Mouse (Mus musculus): ENCODE results near the gene Zc3h18. TPM values are rescaled to one million over a fixed set of nuclear protein-coding genes. Genes with fewer than 3 reads are reported as not detected.
A peak's percentile ranks its signal among the peaks of the same experiment; 100 is the strongest.

Zc3h18 gene
- polyA plus RNA-seq, 1 experiment = 23.3 TPM

- Histone ChIP-seq H3K36me3 (ENCODE audit: control insufficient read depth, insufficient read depth, low read length) (peaks cover 58% of the 10 kb centered on the region), H3K4me3 (ENCODE audit: low read depth, low read length) (no peak overlapping the region), H3K4me1 (ENCODE audit: control insufficient read depth, insufficient read depth, insufficient read length, low read length) (peaks cover 16% of the 10 kb centered on the region), H3K27me3 (ENCODE audit: control insufficient read depth, insufficient read depth, low read length) (no peaks in the 10 kb centered on the region), H3K27ac (ENCODE audit: insufficient read depth, low read depth, low read length) (no peak overlapping the region)
- TF ChIP-seq POLR2A (IDR thresholded peaks at IDR 0.05; ENCODE audit: low read depth, low read length) (no peak), CTCF (IDR thresholded peaks at IDR 0.05; ENCODE audit: extremely low read depth, insufficient read length, insufficient replicate concordance, low read depth, low read length) (no peak)
- 94% methylated on average over 7 of the region's 7 CpGs for WGBS
Measured at GRCm38 (mm10) chr8:122333531-122333930, 42.9 kb upstream of the Zc3h18 start.

- no peak overlapping the region for H3K4me3 ChIP-seq (ENCODE audit: low read depth, low read length)
- peaks cover 12% of the 10 kb centered on the region for H3K4me1 ChIP-seq (ENCODE audit: control insufficient read depth, insufficient read depth, insufficient read length, low read length)
- H3K27ac ChIP-seq (ENCODE audit: insufficient read depth, low read depth, low read length) = no peak overlapping the region
- no peaks in the 10 kb centered on the region for H3K27me3 ChIP-seq (ENCODE audit: control insufficient read depth, insufficient read depth, low read length)
- H3K36me3 ChIP-seq (ENCODE audit: control insufficient read depth, insufficient read depth, low read length) = peaks cover 59% of the 10 kb centered on the region
- no peak for TF ChIP-seq POLR2A (IDR thresholded peaks at IDR 0.05; ENCODE audit: low read depth, low read length)
- no peak for TF ChIP-seq CTCF (IDR thresholded peaks at IDR 0.05; ENCODE audit: extremely low read depth, insufficient read length, insufficient replicate concordance, low read depth, low read length)
- 95% methylated on average over 13 of the region's 13 CpGs for WGBS
Measured at GRCm38 (mm10) chr8:122334791-122335490, 41.5 kb upstream of the Zc3h18 start.

DNA sequence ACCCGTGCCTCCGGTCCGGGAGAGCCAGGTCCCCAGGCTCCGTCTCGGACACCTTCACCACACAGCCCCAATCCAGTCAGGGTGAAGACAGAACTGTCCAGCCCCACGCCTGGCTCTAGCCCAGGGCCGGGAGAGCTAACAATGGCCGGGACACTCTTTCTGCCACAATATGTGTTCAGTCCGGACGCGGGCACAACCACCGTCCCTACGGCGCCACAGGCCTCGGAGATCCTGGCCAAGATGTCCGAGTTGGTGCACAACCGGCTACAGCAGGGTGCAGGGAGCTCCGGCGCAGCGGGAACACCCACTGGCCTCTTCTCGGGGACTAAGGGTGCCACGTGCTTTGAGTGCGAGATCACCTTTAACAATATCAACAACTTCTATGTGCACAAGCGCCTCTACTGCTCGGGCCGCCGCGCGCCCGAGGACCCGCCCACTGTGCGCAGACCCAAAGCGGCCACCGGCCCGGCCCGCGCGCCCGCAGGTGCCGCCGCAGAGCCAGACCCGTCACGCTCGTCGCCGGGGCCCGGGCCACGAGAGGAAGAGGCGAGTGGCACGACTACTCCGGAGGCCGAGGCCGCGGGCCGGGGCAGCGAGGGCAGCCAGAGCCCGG lies 40.7 kb upstream of the Zc3h18 start:
- Histone ChIP-seq H3K27ac (ENCODE audit: insufficient read depth, low read depth, low read length) (no peak overlapping the region), H3K27me3 (ENCODE audit: control insufficient read depth, insufficient read depth, low read length) (no peaks in the 10 kb centered on the region), H3K36me3 (ENCODE audit: control insufficient read depth, insufficient read depth, low read length) (peaks cover 59% of the 10 kb centered on the region), H3K4me1 (ENCODE audit: control insufficient read depth, insufficient read depth, insufficient read length, low read length) (peaks cover 4% of the 10 kb centered on the region; the same call in 1 of the 2 replicates), H3K4me3 (ENCODE audit: low read depth, low read length) (peak overlapping the region; percentile 42)
- TF ChIP-seq CTCF (IDR thresholded peaks at IDR 0.05; ENCODE audit: extremely low read depth, insufficient read length, insufficient replicate concordance, low read depth, low read length) (no peak), POLR2A (IDR thresholded peaks at IDR 0.05; ENCODE audit: low read depth, low read length) (no peak)
- WGBS = 91% methylated on average over 57 of the region's 57 CpGs

DNA sequence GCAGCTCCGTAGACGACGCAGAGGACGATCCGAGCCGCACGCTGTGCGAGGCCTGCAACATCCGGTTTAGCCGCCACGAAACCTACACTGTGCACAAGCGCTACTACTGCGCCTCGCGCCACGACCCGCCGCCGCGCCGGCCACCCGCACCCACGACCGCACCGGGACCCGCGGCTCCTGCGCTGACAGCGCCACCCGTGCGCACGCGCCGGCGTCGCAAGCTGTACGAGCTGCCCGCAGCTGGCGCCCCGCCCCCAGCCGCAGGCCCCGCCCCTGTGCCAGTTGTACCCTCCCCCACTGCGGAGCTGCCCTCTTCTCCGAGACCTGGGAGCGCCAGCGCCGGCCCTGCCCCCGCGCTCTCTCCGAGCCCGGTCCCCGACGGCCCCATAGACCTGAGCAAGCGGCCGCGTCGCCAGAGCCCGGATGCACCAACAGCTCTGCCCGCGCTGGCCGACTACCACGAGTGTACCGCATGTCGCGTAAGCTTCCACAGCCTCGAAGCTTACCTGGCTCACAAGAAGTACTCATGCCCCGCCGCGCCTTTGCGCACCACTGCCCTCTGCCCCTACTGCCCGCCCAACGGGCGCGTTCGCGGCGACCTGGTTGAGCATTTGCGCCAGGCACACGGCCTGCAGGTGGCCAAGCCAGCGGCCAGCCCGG lies 40.0 kb upstream of the Zc3h18 start:
- no peaks in the 10 kb centered on the region for H3K4me1 ChIP-seq (ENCODE audit: control insufficient read depth, insufficient read depth, insufficient read length, low read length)
- no peaks in the 10 kb centered on the region for H3K27me3 ChIP-seq (ENCODE audit: control insufficient read depth, insufficient read depth, low read length)
- no peak overlapping the region for H3K27ac ChIP-seq (ENCODE audit: insufficient read depth, low read depth, low read length)
- peaks cover 59% of the 10 kb centered on the region for H3K36me3 ChIP-seq (ENCODE audit: control insufficient read depth, insufficient read depth, low read length)
- TF ChIP-seq POLR2A (IDR thresholded peaks at IDR 0.05; ENCODE audit: low read depth, low read length) (no peak), CTCF (IDR thresholded peaks at IDR 0.05; ENCODE audit: extremely low read depth, insufficient read length, insufficient replicate concordance, low read depth, low read length) (no peak)
- 89% methylated on average over 81 of the region's 81 CpGs for WGBS
- H3K4me3 ChIP-seq (ENCODE audit: low read depth, low read length) = peak overlapping the region; percentile 42

GRCm38 (mm10) chr8:122338852-122339251 lies 37.6 kb upstream of the Zc3h18 start:
- H3K4me1 ChIP-seq (ENCODE audit: control insufficient read depth, insufficient read depth, insufficient read length, low read length) = no peaks in the 10 kb centered on the region; the same call in 1 of the 2 replicates
- H3K27ac ChIP-seq (ENCODE audit: insufficient read depth, low read depth, low read length) = no peak overlapping the region
- TF ChIP-seq CTCF (IDR thresholded peaks at IDR 0.05; ENCODE audit: extremely low read depth, insufficient read length, insufficient replicate concordance, low read depth, low read length) (no peak), POLR2A (IDR thresholded peaks at IDR 0.05; ENCODE audit: low read depth, low read length) (no peak)
- no peak overlapping the region for H3K4me3 ChIP-seq (ENCODE audit: low read depth, low read length)
- peaks cover 47% of the 10 kb centered on the region for H3K36me3 ChIP-seq (ENCODE audit: control insufficient read depth, insufficient read depth, low read length)
- no peaks in the 10 kb centered on the region for H3K27me3 ChIP-seq (ENCODE audit: control insufficient read depth, insufficient read depth, low read length)
- WGBS = 76% methylated on average over 6 of the region's 6 CpGs

DNA sequence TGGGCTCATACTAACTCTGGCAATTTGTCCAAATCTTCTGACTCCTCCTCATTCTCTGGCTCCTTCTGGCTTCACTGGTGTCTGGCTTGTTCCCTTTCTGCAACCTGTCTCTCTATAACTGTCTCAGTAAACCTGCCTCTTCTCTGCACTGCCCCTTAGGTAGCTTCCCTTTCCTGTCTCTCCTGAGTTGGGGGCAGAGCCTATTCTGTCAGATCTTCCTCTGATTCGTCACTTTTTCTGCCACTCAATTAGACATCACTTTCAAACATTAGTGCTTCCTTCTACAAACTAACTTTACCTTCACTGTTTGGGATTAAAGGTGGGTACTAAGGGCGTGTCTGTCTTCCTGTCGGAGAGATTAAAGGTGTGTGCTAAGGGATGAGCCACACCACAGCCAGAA lies 35.6 kb upstream of the Zc3h18 start:
- H3K27ac ChIP-seq (ENCODE audit: insufficient read depth, low read depth, low read length) = no peak overlapping the region
- 67% methylated on average over 3 of the region's 3 CpGs for WGBS
- H3K27me3 ChIP-seq (ENCODE audit: control insufficient read depth, insufficient read depth, low read length) = no peaks in the 10 kb centered on the region
- H3K4me3 ChIP-seq (ENCODE audit: low read depth, low read length) = no peak overlapping the region
- peaks cover 4% of the 10 kb centered on the region; the same call in 1 of the 2 replicates for H3K4me1 ChIP-seq (ENCODE audit: control insufficient read depth, insufficient read depth, insufficient read length, low read length)
- H3K36me3 ChIP-seq (ENCODE audit: control insufficient read depth, insufficient read depth, low read length) = peaks cover 29% of the 10 kb centered on the region
- no peak for TF ChIP-seq POLR2A (IDR thresholded peaks at IDR 0.05; ENCODE audit: low read depth, low read length)
- TF ChIP-seq CTCF (IDR thresholded peaks at IDR 0.05; ENCODE audit: extremely low read depth, insufficient read length, insufficient replicate concordance, low read depth, low read length) = no peak

DNA sequence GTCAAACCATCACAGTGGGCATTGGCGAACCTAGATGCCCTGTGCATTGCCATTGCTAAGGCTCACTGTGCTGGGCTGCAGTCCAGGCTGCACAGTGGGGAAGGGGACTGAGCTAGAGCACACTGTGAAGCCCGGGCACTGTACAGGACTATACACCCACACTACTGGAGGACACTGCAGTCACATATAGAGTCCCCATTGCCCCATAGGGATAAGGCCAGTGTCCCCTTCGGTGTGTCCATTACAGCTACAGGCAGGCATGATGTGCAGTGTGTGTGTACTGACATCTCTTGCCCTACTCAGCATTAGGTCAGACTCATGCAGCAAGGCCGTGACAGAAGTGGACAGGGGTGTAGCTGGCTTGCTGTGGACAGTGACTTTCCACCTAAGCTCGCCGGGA lies 34.6 kb upstream of the Zc3h18 start:
- Histone ChIP-seq H3K4me1 (ENCODE audit: control insufficient read depth, insufficient read depth, insufficient read length, low read length) (peaks cover 4% of the 10 kb centered on the region; the same call in 1 of the 2 replicates), H3K27ac (ENCODE audit: insufficient read depth, low read depth, low read length) (no peak overlapping the region), H3K27me3 (ENCODE audit: control insufficient read depth, insufficient read depth, low read length) (no peaks in the 10 kb centered on the region), H3K4me3 (ENCODE audit: low read depth, low read length) (no peak overlapping the region), H3K36me3 (ENCODE audit: control insufficient read depth, insufficient read depth, low read length) (peaks cover 19% of the 10 kb centered on the region)
- TF ChIP-seq CTCF (IDR thresholded peaks at IDR 0.05; ENCODE audit: extremely low read depth, insufficient read length, insufficient replicate concordance, low read depth, low read length) = no peak
- no peak for TF ChIP-seq POLR2A (IDR thresholded peaks at IDR 0.05; ENCODE audit: low read depth, low read length)
- 56% methylated on average over 6 of the region's 6 CpGs for WGBS

Measured in small intestine, adult 2 months (tissue).